Mouse (Mus musculus): ENCODE data around the gene Arg1.

The Arg1 gene

GRCm38 (mm10) chr10:24911199-24911598 lies 16.1 kb downstream of the Arg1 start:
- DNase-seq: no peak

GRCm38 (mm10) chr10:24905627-24906026 lies 21.7 kb downstream of the Arg1 start:
- no peak for DNase-seq

- peak; percentile 54 for DNase-seq
These were observed 31.4 kb downstream of the Arg1 start for GRCm38 (mm10) chr10:24895927-24896326.

GRCm38 (mm10) chr10:24888343-24888742 lies 38.9 kb downstream of the Arg1 start:
- DNase-seq: no peak

- peak; percentile 25 for DNase-seq
These were observed 41.3 kb downstream of the Arg1 start for GRCm38 (mm10) chr10:24886008-24886407.

- DNase-seq: no peak
These were observed 53.7 kb downstream of the Arg1 start for GRCm38 (mm10) chr10:24873624-24874023.

GRCm38 (mm10) chr10:24869760-24870290 lies 57.5 kb downstream of the Arg1 start, which contains the start of gene Med23:
Gene Med23, plus strand, starts transcription at chr10:24869986.
- DNase-seq: peak; percentile 95

Measured in right cerebral cortex, postnatal 14 days (tissue).